Mouse (Mus musculus) bone marrow, adult 2 months (tissue): Measurements from ENCODE around the gene Mc3r. TPM values are rescaled to one million over a fixed set of nuclear protein-coding genes. Genes with fewer than 3 reads are reported as not detected.

Source experiments
- H3K27ac ChIP-seq: fragments of 200-500 bp; 2 replicates; pipeline ENCODE4 v1.5.1; 2012; ENCODE audit warnings: low read depth, mild to moderate bottlenecking, control low read depth, inconsistent platforms, low read length; ENCODE audit not compliant: control insufficient read depth, poor library complexity, insufficient read depth
- H3K4me1 ChIP-seq: fragments of 200-500 bp; 2 replicates; pipeline ENCODE4 v1.6.1; 2011; ENCODE audit warnings: low read length; ENCODE audit not compliant: control insufficient read depth, insufficient read depth
- H3K4me3 ChIP-seq: fragments of 200-500 bp; replicated peaks from 2 replicates; pipeline ENCODE3; 2011; ENCODE audit warnings: mild to moderate bottlenecking, low read depth, low read length, control low read depth; ENCODE audit not compliant: control insufficient read depth
- CTCF ChIP-seq: fragments of 200-500 bp; IDR thresholded peaks from 2 replicates; pipeline ENCODE4 v1.5.1; 2011; ENCODE audit warnings: low read length, control low read depth; ENCODE audit not compliant: control insufficient read depth, insufficient read depth
- POLR2A ChIP-seq: fragments of 200-500 bp; IDR thresholded peaks from 2 replicates; pipeline ENCODE4 v1.6.1; 2011; ENCODE audit warnings: low read depth, mild to moderate bottlenecking, control low read depth, low read length, borderline replicate concordance; ENCODE audit not compliant: control insufficient read depth
- WGBS: fragments of 180-500 bp; shearing (Covaris S2); methylation state at CpG from one replicate; pipeline ENCODE4 v1.1.7; 2018; 5-methylcytosine and 5-hydroxymethylcytosine counted together
- polyA plus RNA-seq: library from polyadenylated mRNA; stranded (reverse); fragments of >200 nt; gene quantifications from 2 replicates; pipeline ENCODE4 v1.2.4, GENCODE M21; 2011; ENCODE audit warnings: low replicate concordance; ENCODE audit not compliant: missing spikeins, insufficient read depth, insufficient read length

Mc3r gene
- polyA plus RNA-seq, 1 experiment: not detected

GRCm38 (mm10) chr2:172292525-172293405 is 44.5 kb downstream of the Mc3r start:
- no peak for TF ChIP-seq POLR2A
- no peaks in the 10 kb centered on the region; the same call in none of the 2 replicates for H3K4me1 ChIP-seq
- 68% methylated on average over 14 of the region's 14 CpGs for WGBS
- H3K27ac ChIP-seq: no peak overlapping the region
- H3K4me3 ChIP-seq: no peak overlapping the region

DNA sequence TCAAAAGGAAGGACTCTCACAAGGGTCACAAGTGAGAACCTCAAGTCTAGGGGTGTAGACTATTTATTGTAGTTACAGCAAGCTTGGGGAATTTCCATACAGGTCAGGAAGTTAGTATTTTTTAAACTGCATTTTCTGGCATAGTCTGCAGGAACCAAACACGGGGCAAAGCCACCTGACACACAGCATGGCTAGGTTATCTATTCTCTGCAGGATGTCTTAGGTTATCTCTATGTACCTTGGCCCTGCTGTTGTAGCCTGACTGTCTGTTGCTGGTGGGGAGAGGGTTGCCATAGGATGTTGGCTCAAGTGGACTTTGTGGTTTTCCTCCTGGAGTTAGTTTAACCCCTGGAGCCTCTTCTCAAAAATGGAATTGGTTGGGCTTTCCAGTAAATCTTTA is 49.8 kb downstream of the Mc3r start:
- Histone ChIP-seq H3K4me3 (no peak overlapping the region), H3K4me1 (no peaks in the 10 kb centered on the region; the same call in 1 of the 2 replicates), H3K27ac (no peak overlapping the region)
- WGBS: 7% methylated on average over 1 of the region's 1 CpGs
- TF ChIP-seq CTCF: no peak
- TF ChIP-seq POLR2A: no peak

DNA sequence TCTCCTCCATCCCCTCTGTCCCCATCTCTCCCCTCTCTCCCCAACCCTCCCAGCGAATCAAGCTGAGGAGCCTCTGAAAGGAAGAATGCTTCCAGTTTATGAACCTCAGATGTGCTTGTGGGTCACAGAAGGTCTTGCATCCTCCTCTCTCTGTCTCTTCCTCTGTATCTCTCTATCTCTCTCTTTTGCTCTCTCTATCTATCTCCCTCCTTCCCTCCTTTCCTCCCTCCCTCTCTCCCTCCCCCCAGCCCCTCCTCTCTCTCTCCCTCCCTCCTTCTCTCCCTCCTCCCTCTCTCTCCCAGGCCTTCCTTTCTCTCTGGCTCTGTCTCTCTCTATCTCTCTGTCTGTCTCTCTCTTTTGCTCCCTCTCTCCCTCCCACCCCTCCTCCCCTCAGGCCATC is 50.2 kb downstream of the Mc3r start:
- no peaks in the 10 kb centered on the region; the same call in 1 of the 2 replicates for H3K4me1 ChIP-seq
- TF ChIP-seq CTCF: no peak
- no peak for TF ChIP-seq POLR2A
- no peak overlapping the region for H3K4me3 ChIP-seq
- no peak overlapping the region for H3K27ac ChIP-seq
- 31% methylated on average over 1 of the region's 1 CpGs for WGBS

GRCm38 (mm10) chr2:172299126-172299921 is 51.0 kb downstream of the Mc3r start:
- 23% methylated on average over 14 of the region's 14 CpGs for WGBS
- no peak for TF ChIP-seq CTCF
- TF ChIP-seq POLR2A: no peak
- Histone ChIP-seq H3K27ac (no peak overlapping the region), H3K4me1 (no peaks in the 10 kb centered on the region; the same call in 1 of the 2 replicates), H3K4me3 (no peak overlapping the region)

Other genes with a start within 250 kb of the Mc3r start
- gene Cbln4, start 205.0 kb upstream of the Mc3r start, polyA plus RNA-seq: not detected in 2 replicates
- gene Fam210b, start 97.1 kb downstream of the Mc3r start, polyA plus RNA-seq: 31.2 and 39.6 TPM in 2 replicates
- gene Aurka, start 122.0 kb downstream of the Mc3r start, polyA plus RNA-seq: 54.7 and 60.7 TPM in 2 replicates
- gene Cstf1, start 122.2 kb downstream of the Mc3r start, polyA plus RNA-seq: 8.9 and 15.8 TPM in 2 replicates
- gene Cass4, start 145.3 kb downstream of the Mc3r start, polyA plus RNA-seq: 2.4 and 6.6 TPM in 2 replicates
- gene Rtf2, start 192.1 kb downstream of the Mc3r start, polyA plus RNA-seq: 38.4 and 53.6 TPM in 2 replicates
- not detected in 2 replicates for gene Gcnt7, start 210.1 kb downstream of the Mc3r start, polyA plus RNA-seq
- gene Fam209, start 224.0 kb downstream of the Mc3r start, polyA plus RNA-seq: 5.2 TPM in 1 of 2 replicates, not detected in the other